Mouse (Mus musculus): ENCODE data around the gene Tmem51. TPM values are rescaled to one million over a fixed set of nuclear protein-coding genes. Genes with fewer than 3 reads are reported as not detected.
"Not testable (repeated sequence)": the region's sequence is repeated elsewhere in the genome, so short reads cannot be mapped to it uniquely, and the experiment has no call there.

Tmem51 gene
- polyA plus RNA-seq, 1 experiment from 2014 or later: 12.3 TPM

- no peaks in the 10 kb centered on the region for H3K9me3 ChIP-seq (ENCODE audit: control insufficient read depth, low read length)
- no peak for DNase-seq (ENCODE audit: low spot score, missing footprints)
- H3K4me1 ChIP-seq (ENCODE audit: control insufficient read depth, insufficient read depth, low read length): no peaks in the 10 kb centered on the region
- no peak overlapping the region for H3K9ac ChIP-seq (ENCODE audit: low read length)
- no peak overlapping the region for H3K4me3 ChIP-seq (ENCODE audit: low read depth, low read length)
- no peaks in the 10 kb centered on the region for H3K27me3 ChIP-seq (ENCODE audit: control insufficient read depth, insufficient read depth, low read length)
- 81% methylated on average over 3 of the region's 3 CpGs for WGBS
- H3K27ac ChIP-seq (ENCODE audit: low read depth, low read length): no peak overlapping the region
- no peaks in the 10 kb centered on the region for H3K36me3 ChIP-seq (ENCODE audit: control insufficient read depth, insufficient read depth, low read length)
- no peak for ATAC-seq (ENCODE audit: low FRiP score)
- H3K4me2 ChIP-seq: no peak overlapping the region
These were observed 87.2 kb downstream of the Tmem51 start for GRCm38 (mm10) chr4:141996880-141997279.

- no peak overlapping the region for H3K9ac ChIP-seq (ENCODE audit: low read length)
- H3K36me3 ChIP-seq (ENCODE audit: control insufficient read depth, insufficient read depth, low read length): no peaks in the 10 kb centered on the region
- no peak for ATAC-seq (ENCODE audit: low FRiP score)
- no peak overlapping the region for H3K4me2 ChIP-seq
- no peak overlapping the region for H3K4me3 ChIP-seq (ENCODE audit: low read depth, low read length)
- WGBS: 79% methylated on average over 7 of the region's 7 CpGs
- DNase-seq (ENCODE audit: low spot score, missing footprints): no peak
- no peaks in the 10 kb centered on the region for H3K4me1 ChIP-seq (ENCODE audit: control insufficient read depth, insufficient read depth, low read length)
- no peaks in the 10 kb centered on the region for H3K27me3 ChIP-seq (ENCODE audit: control insufficient read depth, insufficient read depth, low read length)
- no peaks in the 10 kb centered on the region for H3K9me3 ChIP-seq (ENCODE audit: control insufficient read depth, low read length)
- H3K27ac ChIP-seq (ENCODE audit: low read depth, low read length): no peak overlapping the region
These were observed 88.0 kb downstream of the Tmem51 start for GRCm38 (mm10) chr4:141996086-141996485.

DNA sequence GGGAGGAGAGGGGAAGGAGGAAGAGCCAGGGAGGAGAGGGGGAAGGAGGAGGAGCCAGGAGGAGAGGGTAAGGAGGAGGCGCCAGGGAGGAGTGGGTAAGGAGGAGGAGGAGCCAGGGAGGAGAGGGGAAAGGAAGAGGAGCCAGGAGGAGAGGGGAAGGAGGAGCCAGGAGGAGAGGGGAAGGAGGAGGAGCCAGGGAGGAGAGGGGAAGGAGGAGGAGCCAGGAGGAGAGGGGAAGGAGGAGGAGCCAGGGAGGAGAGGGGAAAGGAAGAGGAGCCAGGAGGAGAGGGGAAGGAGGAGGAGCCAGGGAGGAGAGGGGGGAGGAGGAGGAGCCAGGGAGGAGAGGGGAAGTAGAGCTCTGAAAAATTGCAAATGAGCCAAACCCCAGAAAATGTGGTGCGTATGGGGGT lies 90.0 kb downstream of the Tmem51 start:
- 40% methylated on average over 2 of the region's 2 CpGs for WGBS
- H3K27me3 ChIP-seq (ENCODE audit: control insufficient read depth, insufficient read depth, low read length); ATAC-seq (ENCODE audit: low FRiP score): not testable (repeated sequence)

GRCm38 (mm10) chr4:141993347-141994061 lies 90.6 kb downstream of the Tmem51 start:
- 70% methylated on average over 5 of the region's 5 CpGs for WGBS
- no peaks in the 10 kb centered on the region for H3K36me3 ChIP-seq (ENCODE audit: control insufficient read depth, insufficient read depth, low read length)
- DNase-seq (ENCODE audit: low spot score, missing footprints) (no peak), ATAC-seq (ENCODE audit: low FRiP score) (no peak)
- no peaks in the 10 kb centered on the region for H3K27me3 ChIP-seq (ENCODE audit: control insufficient read depth, insufficient read depth, low read length)
- H3K27ac ChIP-seq (ENCODE audit: low read depth, low read length): no peak overlapping the region
- no peak overlapping the region for H3K4me2 ChIP-seq
- no peak overlapping the region for H3K4me3 ChIP-seq (ENCODE audit: low read depth, low read length)
- no peaks in the 10 kb centered on the region for H3K9me3 ChIP-seq (ENCODE audit: control insufficient read depth, low read length)
- H3K9ac ChIP-seq (ENCODE audit: low read length): no peak overlapping the region
- H3K4me1 ChIP-seq (ENCODE audit: control insufficient read depth, insufficient read depth, low read length): no peaks in the 10 kb centered on the region

More for the DNA sequence above, 90.0 kb downstream of the Tmem51 start:
- DNase-seq (ENCODE audit: low spot score, missing footprints); H3K4me1 ChIP-seq (ENCODE audit: control insufficient read depth, insufficient read depth, low read length); H3K4me2 ChIP-seq; H3K9me3 ChIP-seq (ENCODE audit: control insufficient read depth, low read length); H3K36me3 ChIP-seq (ENCODE audit: control insufficient read depth, insufficient read depth, low read length); H3K9ac ChIP-seq (ENCODE audit: low read length); H3K4me3 ChIP-seq (ENCODE audit: low read depth, low read length); H3K27ac ChIP-seq (ENCODE audit: low read depth, low read length): not testable (repeated sequence)

- no peaks in the 10 kb centered on the region for H3K27me3 ChIP-seq (ENCODE audit: control insufficient read depth, insufficient read depth, low read length)
- H3K27ac ChIP-seq (ENCODE audit: low read depth, low read length): no peak overlapping the region
- no peaks in the 10 kb centered on the region for H3K9me3 ChIP-seq (ENCODE audit: control insufficient read depth, low read length)
- 86% methylated on average over 14 of the region's 14 CpGs for WGBS
- DNase-seq (ENCODE audit: low spot score, missing footprints) (no peak), ATAC-seq (ENCODE audit: low FRiP score) (0 out of 2 replicates have a peak, but pooled peaks have one; percentile 25)
- H3K4me2 ChIP-seq: no peak overlapping the region
- no peaks in the 10 kb centered on the region for H3K36me3 ChIP-seq (ENCODE audit: control insufficient read depth, insufficient read depth, low read length)
- no peak overlapping the region for H3K9ac ChIP-seq (ENCODE audit: low read length)
- H3K4me3 ChIP-seq (ENCODE audit: low read depth, low read length): no peak overlapping the region
- H3K4me1 ChIP-seq (ENCODE audit: control insufficient read depth, insufficient read depth, low read length): no peaks in the 10 kb centered on the region
These were observed 91.4 kb downstream of the Tmem51 start for GRCm38 (mm10) chr4:141992530-141993204.

GRCm38 (mm10) chr4:141988178-141988577 lies 95.9 kb downstream of the Tmem51 start:
- H3K4me3 ChIP-seq (ENCODE audit: low read depth, low read length): no peak overlapping the region
- H3K27ac ChIP-seq (ENCODE audit: low read depth, low read length): no peak overlapping the region
- DNase-seq (ENCODE audit: low spot score, missing footprints) (no peak), ATAC-seq (ENCODE audit: low FRiP score) (no peak)
- H3K9me3 ChIP-seq (ENCODE audit: control insufficient read depth, low read length): no peaks in the 10 kb centered on the region
- WGBS: 100% methylated on average over 1 of the region's 1 CpGs
- H3K4me2 ChIP-seq: no peak overlapping the region
- H3K9ac ChIP-seq (ENCODE audit: low read length): no peak overlapping the region
- H3K36me3 ChIP-seq (ENCODE audit: control insufficient read depth, insufficient read depth, low read length): no peaks in the 10 kb centered on the region
- no peaks in the 10 kb centered on the region for H3K4me1 ChIP-seq (ENCODE audit: control insufficient read depth, insufficient read depth, low read length)
- no peaks in the 10 kb centered on the region for H3K27me3 ChIP-seq (ENCODE audit: control insufficient read depth, insufficient read depth, low read length)

DNA sequence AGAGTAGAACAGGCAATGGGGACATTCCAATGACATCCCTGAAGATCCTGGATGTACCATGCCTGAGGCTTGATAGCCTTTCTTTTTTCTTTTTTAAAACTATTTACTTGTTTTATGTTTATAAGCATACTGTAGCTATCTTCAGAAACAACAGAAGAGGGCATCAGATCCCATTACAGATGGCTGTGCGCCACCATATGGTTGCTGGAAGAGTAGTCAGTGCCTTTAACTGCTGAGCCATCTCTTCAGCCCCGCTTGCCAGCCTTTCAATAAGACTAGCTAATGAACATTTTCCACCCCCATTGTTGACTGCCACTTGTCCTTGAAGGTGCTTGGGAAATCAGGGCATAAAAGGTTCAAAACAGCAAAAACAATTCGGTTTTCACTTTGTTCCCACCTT lies 100.4 kb downstream of the Tmem51 start:
- Histone ChIP-seq H3K27ac (ENCODE audit: low read depth, low read length) (no peak overlapping the region), H3K9me3 (ENCODE audit: control insufficient read depth, low read length) (no peaks in the 10 kb centered on the region), H3K36me3 (ENCODE audit: control insufficient read depth, insufficient read depth, low read length) (no peaks in the 10 kb centered on the region), H3K4me3 (ENCODE audit: low read depth, low read length) (no peak overlapping the region), H3K4me2 (no peak overlapping the region), H3K9ac (ENCODE audit: low read length) (no peak overlapping the region), H3K27me3 (ENCODE audit: control insufficient read depth, insufficient read depth, low read length) (no peaks in the 10 kb centered on the region), H3K4me1 (ENCODE audit: control insufficient read depth, insufficient read depth, low read length) (no peaks in the 10 kb centered on the region)
- 66% methylated on average over 3 of the region's 3 CpGs for WGBS
- ATAC-seq (ENCODE audit: low FRiP score) (no peak), DNase-seq (ENCODE audit: low spot score, missing footprints) (no peak)

GRCm38 (mm10) chr4:141981475-141981874 lies 102.6 kb downstream of the Tmem51 start:
- no peaks in the 10 kb centered on the region for H3K9me3 ChIP-seq (ENCODE audit: control insufficient read depth, low read length)
- no peak overlapping the region for H3K27ac ChIP-seq (ENCODE audit: low read depth, low read length)
- no peak overlapping the region for H3K4me3 ChIP-seq (ENCODE audit: low read depth, low read length)
- no peak overlapping the region for H3K4me2 ChIP-seq
- H3K9ac ChIP-seq (ENCODE audit: low read length): no peak overlapping the region
- no peaks in the 10 kb centered on the region for H3K4me1 ChIP-seq (ENCODE audit: control insufficient read depth, insufficient read depth, low read length)
- 78% methylated on average over 3 of the region's 3 CpGs for WGBS
- ATAC-seq (ENCODE audit: low FRiP score) (no peak), DNase-seq (ENCODE audit: low spot score, missing footprints) (no peak)
- H3K36me3 ChIP-seq (ENCODE audit: control insufficient read depth, insufficient read depth, low read length): no peaks in the 10 kb centered on the region
- no peaks in the 10 kb centered on the region for H3K27me3 ChIP-seq (ENCODE audit: control insufficient read depth, insufficient read depth, low read length)

Measured in midbrain, embryonic 11.5 days (tissue).